Mouse (Mus musculus): ENCODE data around the gene Tec.

DNA sequence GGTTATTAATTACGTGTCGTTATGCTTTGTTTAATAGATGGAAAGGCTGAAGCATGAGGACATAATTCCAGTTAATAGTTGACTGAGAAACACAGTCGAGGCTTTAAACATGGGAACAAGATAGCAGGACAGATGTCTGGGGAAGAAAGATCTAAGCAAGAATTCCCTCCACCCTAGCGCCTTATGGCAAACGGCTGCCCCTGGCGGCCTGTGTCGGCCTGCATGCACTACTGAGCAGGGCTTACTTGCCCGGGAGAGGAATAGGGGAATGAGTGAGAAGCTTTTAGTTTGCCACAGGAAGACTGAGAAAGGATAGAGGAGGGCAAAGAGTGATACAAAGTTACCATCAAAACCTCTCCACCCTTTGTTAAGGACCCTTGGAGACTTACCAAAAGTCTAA is 7.4 kb downstream of the Tec start:
- TF ChIP-seq CHD2 (IDR thresholded peaks at IDR 0.05; ENCODE audit: low read depth, low read length): no peak
- no peak for TF ChIP-seq ZNF384 (IDR thresholded peaks at IDR 0.05; ENCODE audit: low read depth, low read length)
- TF ChIP-seq MAFK (IDR thresholded peaks at IDR 0.05; ENCODE audit: insufficient read depth, low read depth, low read length): no peak
- no peak for TF ChIP-seq ZC3H11A (IDR thresholded peaks at IDR 0.05; ENCODE audit: borderline replicate concordance, low read depth, low read length)
- no peak for TF ChIP-seq HCFC1 (IDR thresholded peaks at IDR 0.05; ENCODE audit: borderline replicate concordance, insufficient read depth, low read length)

Data from ES-E14 (cell line).